ENCODE assay signal across 14 mouse cellular contexts in the genomic region with DNA sequence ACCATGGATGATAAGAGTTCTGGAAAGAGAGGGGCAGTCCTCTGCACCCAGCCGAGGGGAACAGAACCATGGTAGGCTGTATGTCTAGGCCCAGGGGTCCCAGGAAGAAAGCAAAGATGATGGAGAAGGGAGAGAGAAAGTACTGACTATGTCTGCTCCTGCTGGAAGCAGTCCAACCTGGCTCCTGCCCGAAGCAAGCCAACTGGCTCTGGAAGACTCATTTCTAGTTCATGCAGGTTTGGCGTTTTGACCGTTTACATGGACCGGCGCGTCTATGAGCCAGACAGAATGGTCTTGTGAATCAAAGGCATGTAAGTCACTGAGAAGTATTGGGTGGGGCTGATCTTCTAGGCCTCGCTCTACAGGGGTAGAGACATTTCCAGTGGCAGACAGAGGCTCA.
"Had no signal": no experiment of that assay in that cellular context is flagged by ENCODE, and none has a peak within 500 bp of the region (broad histone marks: within the 10 kb centered on the region; RNA-seq: fewer than 3 reads in every experiment).

No protein-coding gene starts in this region.

- H3K4me2 ChIP-seq: kidney, embryonic 15.5 days; limb, embryonic 13.5 days; neural tube, embryonic 12.5 days; stomach, embryonic 15.5 days had no signal

- H3K36me3 ChIP-seq: kidney, embryonic 15.5 days; limb, embryonic 13.5 days; midbrain, embryonic 10.5 days; neural tube, embryonic 12.5 days; stomach, embryonic 15.5 days had no signal

- DNase-seq: kidney, adult 2 months; kidney, postnatal 14 days; lung, adult 2 months; lung, postnatal 4 days; midbrain, embryonic 14.5 days; thymus, adult 2 months; thymus, postnatal 25 days had no signal

- H3K9me3 ChIP-seq: kidney, embryonic 15.5 days; limb, embryonic 13.5 days; midbrain, embryonic 10.5 days; neural tube, embryonic 12.5 days; stomach, embryonic 15.5 days had no signal

- H3K4me1 ChIP-seq: kidney, embryonic 15.5 days; limb, embryonic 13.5 days; stomach, embryonic 15.5 days had no signal

- H3K9ac ChIP-seq: kidney, embryonic 15.5 days; limb, embryonic 13.5 days; liver, embryonic 14.5 days; neural tube, embryonic 12.5 days; stomach, embryonic 15.5 days had no signal

- H3K4me3 ChIP-seq: kidney, embryonic 15.5 days; limb, embryonic 13.5 days; midbrain, embryonic 10.5 days; neural tube, embryonic 12.5 days; stomach, embryonic 15.5 days had no signal

- H3K27ac ChIP-seq: kidney, embryonic 15.5 days; limb, embryonic 13.5 days; liver, embryonic 14.5 days; midbrain, embryonic 10.5 days; neural tube, embryonic 12.5 days; stomach, embryonic 15.5 days had no signal

- ATAC-seq: lung, postnatal 0 days had no signal

- H3K27me3 ChIP-seq: kidney, embryonic 15.5 days; limb, embryonic 13.5 days; neural tube, embryonic 12.5 days; stomach, embryonic 15.5 days had no signal
